Mouse (Mus musculus): ENCODE data around the gene Efna5. TPM values are rescaled to one million over a fixed set of nuclear protein-coding genes. Genes with fewer than 3 reads are reported as not detected.

Gene Efna5
- total and polyA plus RNA-seq, 3 experiments: 0.04 to 0.23 TPM; not detected in 1

DNA sequence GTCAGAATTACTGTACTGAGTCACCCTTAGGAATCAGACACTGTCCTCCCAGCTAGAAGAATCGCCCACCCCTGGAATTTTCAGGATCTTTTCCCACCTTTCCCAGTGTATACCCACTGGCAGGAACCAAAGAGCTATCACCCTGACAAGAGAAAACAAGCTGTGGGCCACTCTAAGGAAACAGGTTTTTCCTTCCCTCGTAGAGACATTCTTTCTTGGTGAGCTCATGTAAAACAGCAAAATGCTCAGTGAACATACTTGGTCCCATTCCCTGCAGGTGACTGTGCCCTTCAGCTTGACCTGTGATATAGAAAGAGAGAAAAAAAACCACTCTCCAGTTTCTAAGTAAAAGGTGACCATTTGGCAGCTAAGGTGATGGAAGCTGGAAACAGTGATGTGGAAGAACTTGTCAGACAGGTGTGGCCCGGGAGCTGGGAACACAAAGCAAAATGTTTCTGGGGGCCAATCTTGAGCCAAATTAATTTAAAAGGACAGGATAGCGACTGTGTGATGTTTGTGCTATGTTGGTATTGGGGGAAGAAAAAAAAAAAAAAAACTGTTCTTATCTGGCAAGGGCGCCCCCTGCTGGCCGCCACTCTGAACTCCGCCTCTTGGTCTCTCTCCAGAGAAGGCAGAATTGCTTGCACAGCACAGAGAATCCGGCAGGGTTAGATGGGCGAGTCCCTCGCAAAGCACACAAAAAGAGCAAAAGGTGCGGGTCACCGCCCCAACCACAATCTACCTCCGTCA, 97.4 kb downstream of the Efna5 start:
- peak; percentile 73 for DNase-seq (ENCODE audit: extremely low read depth)
- in situ Hi-C loops (cut with MboI; ENCODE audit: low pct_ligation_motif_present, low pct_unique_long_range_greater_than_20kb, low sequenced_read_pairs) (no loop called here), dilution Hi-C loops (cut with MboI; ENCODE audit: extremely low pct_ligation_motif_present, extremely low pct_unique_long_range_greater_than_20kb, low sequenced_read_pairs) (no loop called here)
- H3K27ac ChIP-seq (ENCODE audit: insufficient read depth, low read depth): no peak overlapping the region
- no peaks in the 10 kb centered on the region for H3K36me3 ChIP-seq (replicated peaks in 1 of 2; ENCODE audit: control insufficient read depth in 1 of 2, insufficient read depth in 1 of 2, low read length in 1 of 2)
- H3K27me3 ChIP-seq (replicated peaks): no peaks in the 10 kb centered on the region
- H3K4me2 ChIP-seq (ENCODE audit: insufficient read depth, low read depth, poor library complexity, severe bottlenecking): no peak overlapping the region
- no peaks in the 10 kb centered on the region for H3K79me2 ChIP-seq (replicated peaks; ENCODE audit: control insufficient read depth, extremely low read depth, insufficient read depth, poor library complexity, severe bottlenecking)
- no peak overlapping the region for H3K9ac ChIP-seq (ENCODE audit: insufficient read depth, low read depth)
- no peaks in the 10 kb centered on the region for H3K9me3 ChIP-seq (replicated peaks; ENCODE audit: low read length)
- H3K4me3 ChIP-seq (replicated peaks in 1 of 3; ENCODE audit: low read depth in 2 of 3, low read length in 2 of 3, poor library complexity in 1 of 3): no peak overlapping the region
- TF ChIP-seq EP300 (IDR thresholded peaks at IDR 0.05; ENCODE audit: low read length) (no peak), UBTF (IDR thresholded peaks at IDR 0.05; ENCODE audit: low read depth, low read length) (no peak), ZMIZ1 (IDR thresholded peaks at IDR 0.05; ENCODE audit: low read depth, low read length) (no peak), KAT2A (IDR thresholded peaks at IDR 0.05; ENCODE audit: insufficient replicate concordance, low read length) (no peak), USF2 (conservative IDR thresholded peaks at IDR 0.05; ENCODE audit: low read depth, low read length) (no peak), GABPA (IDR thresholded peaks at IDR 0.05; ENCODE audit: insufficient replicate concordance, low read depth, low read length) (no peak), POLR2A (IDR thresholded peaks at IDR 0.05; ENCODE audit: low read depth, low read length) (no peak), SMC3 (IDR thresholded peaks at IDR 0.05; ENCODE audit: low read depth, low read length) (peak; percentile 37; the same call in 1 of the 2 replicates), ZKSCAN1 (IDR thresholded peaks at IDR 0.05; ENCODE audit: borderline replicate concordance, low read depth, low read length) (no peak), USF1 (IDR thresholded peaks at IDR 0.05; ENCODE audit: low read depth, low read length) (no peak), RCOR1 (conservative IDR thresholded peaks at IDR 0.05; ENCODE audit: low read depth, low read length) (no peak), CTCF (conservative IDR thresholded peaks at IDR 0.05 in 1 of 2, IDR thresholded peaks at IDR 0.05 in 1 of 2; ENCODE audit: low read depth in 2 of 2, low read length in 2 of 2) (peak; percentile 49 to 62), ZNF384 (IDR thresholded peaks at IDR 0.05; ENCODE audit: low read depth, low read length) (peak; percentile 97), RAD21 (IDR thresholded peaks at IDR 0.05; ENCODE audit: low read depth, low read length) (peak; percentile 33), SIN3A (IDR thresholded peaks at IDR 0.05; ENCODE audit: low read length) (no peak), CHD2 (IDR thresholded peaks at IDR 0.05; ENCODE audit: low read length) (no peak)
- H3K4me1 ChIP-seq (ENCODE audit: control insufficient read depth in 1 of 2, insufficient read depth in 2 of 2): peaks cover 3 to 18% of the 10 kb centered on the region in 2 experiments; a peak in 3 of 4 replicates

DNA sequence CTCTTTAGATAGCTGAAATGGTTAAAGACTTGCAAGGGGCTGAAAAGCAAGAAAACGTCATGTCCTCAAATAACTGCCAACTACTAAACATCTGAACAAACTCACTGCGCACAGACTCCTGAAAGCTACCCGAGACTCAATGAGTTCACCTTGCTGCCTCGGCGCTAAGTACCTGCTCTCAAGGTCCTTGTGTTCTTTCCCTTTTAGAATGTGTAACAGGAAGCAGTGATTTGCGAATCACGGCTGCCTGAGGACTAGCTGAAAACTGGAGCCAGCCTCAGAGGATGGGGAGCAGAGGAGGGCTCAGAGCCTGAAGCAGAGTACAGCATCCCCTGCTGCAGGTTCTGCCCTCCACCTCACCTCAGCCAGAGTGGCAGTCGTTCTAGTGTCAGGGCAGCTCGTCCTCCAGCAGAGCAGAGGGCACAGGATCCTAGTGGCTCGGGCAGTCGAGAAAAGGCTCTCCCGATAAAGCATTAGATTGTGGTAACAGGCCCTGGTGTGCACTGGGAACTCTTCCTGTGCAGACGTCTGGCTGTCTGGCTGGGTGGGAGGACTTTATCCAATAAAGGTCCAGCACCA, 98.2 kb downstream of the Efna5 start:
- DNase-seq (ENCODE audit: extremely low read depth): no peak
- dilution Hi-C loops (cut with MboI; ENCODE audit: extremely low pct_ligation_motif_present, extremely low pct_unique_long_range_greater_than_20kb, low sequenced_read_pairs): no loop called here
- Histone ChIP-seq H3K27me3 (replicated peaks) (no peaks in the 10 kb centered on the region), H3K4me1 (ENCODE audit: control insufficient read depth in 1 of 2, insufficient read depth in 2 of 2) (peaks cover 3 to 18% of the 10 kb centered on the region in 2 experiments; a peak in 3 of 4 replicates), H3K9ac (ENCODE audit: insufficient read depth, low read depth) (no peak overlapping the region), H3K4me2 (ENCODE audit: insufficient read depth, low read depth, poor library complexity, severe bottlenecking) (no peak overlapping the region), H3K27ac (ENCODE audit: insufficient read depth, low read depth) (no peak overlapping the region), H3K9me3 (replicated peaks; ENCODE audit: low read length) (no peaks in the 10 kb centered on the region), H3K79me2 (replicated peaks; ENCODE audit: control insufficient read depth, extremely low read depth, insufficient read depth, poor library complexity, severe bottlenecking) (no peaks in the 10 kb centered on the region), H3K36me3 (replicated peaks in 1 of 2; ENCODE audit: control insufficient read depth in 1 of 2, insufficient read depth in 1 of 2, low read length in 1 of 2) (no peaks in the 10 kb centered on the region), H3K4me3 (replicated peaks in 1 of 3; ENCODE audit: low read depth in 2 of 3, low read length in 2 of 3, poor library complexity in 1 of 3) (no peak overlapping the region)
- TF ChIP-seq USF2 (conservative IDR thresholded peaks at IDR 0.05; ENCODE audit: low read depth, low read length): no peak
- TF ChIP-seq HCFC1 (IDR thresholded peaks at IDR 0.05; ENCODE audit: low read depth, low read length): no peak
- no peak for TF ChIP-seq ZC3H11A (IDR thresholded peaks at IDR 0.05; ENCODE audit: low read depth, low read length)
- TF ChIP-seq RAD21 (IDR thresholded peaks at IDR 0.05; ENCODE audit: low read depth, low read length): no peak
- TF ChIP-seq MXI1 (IDR thresholded peaks at IDR 0.05; ENCODE audit: low read depth, low read length): no peak
- in situ Hi-C loops (cut with MboI; ENCODE audit: low pct_ligation_motif_present, low pct_unique_long_range_greater_than_20kb, low sequenced_read_pairs): no loop called here

Data from CH12.LX (cell line).